Mouse (Mus musculus): ENCODE measurements around the gene Arhgap31. TPM values are rescaled to one million over a fixed set of nuclear protein-coding genes. Genes with fewer than 3 reads are reported as not detected.

The Arhgap31 gene
- polyA plus RNA-seq, 1 experiment from 2014 or later, result 10.1 TPM

DNA sequence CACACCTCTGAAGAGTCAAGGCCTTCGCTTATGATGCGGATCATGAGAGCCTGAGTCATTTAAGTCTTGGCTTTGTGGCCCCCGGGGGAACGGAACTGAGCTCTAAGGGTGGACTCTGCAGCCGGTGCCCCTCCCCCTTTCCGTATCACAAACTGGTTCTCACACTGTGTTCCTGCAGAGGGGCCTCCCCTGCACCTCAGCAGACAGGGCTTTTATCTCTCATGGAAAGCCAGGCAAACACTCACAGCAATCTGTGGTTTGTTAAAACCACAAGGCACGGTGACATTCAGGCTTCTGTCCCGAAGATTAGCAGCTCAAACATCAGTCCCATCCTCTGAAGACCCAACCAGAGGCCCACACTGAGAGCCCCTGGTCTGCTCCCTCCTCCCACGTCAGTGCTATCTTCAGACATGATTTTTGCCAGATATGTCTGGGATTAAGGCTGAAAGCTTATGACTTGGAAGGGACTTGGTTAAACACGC, 59.6 kb downstream of the Arhgap31 start:
- WGBS, result 61% methylated on average over 10 of the region's 10 CpGs
- Histone ChIP-seq H3K9ac (no peak overlapping the region), H3K9me3 (no peaks in the 10 kb centered on the region), H3K4me3 (no peak overlapping the region), H3K27ac (no peak overlapping the region), H3K4me1 (peaks cover 6% of the 10 kb centered on the region), H3K36me3 (no peaks in the 10 kb centered on the region), H3K4me2 (replicated peaks) (no peak overlapping the region), H3K27me3 (replicated peaks) (no peaks in the 10 kb centered on the region)
- ATAC-seq (ENCODE audit: low FRiP score, low read depth), result no peak

DNA sequence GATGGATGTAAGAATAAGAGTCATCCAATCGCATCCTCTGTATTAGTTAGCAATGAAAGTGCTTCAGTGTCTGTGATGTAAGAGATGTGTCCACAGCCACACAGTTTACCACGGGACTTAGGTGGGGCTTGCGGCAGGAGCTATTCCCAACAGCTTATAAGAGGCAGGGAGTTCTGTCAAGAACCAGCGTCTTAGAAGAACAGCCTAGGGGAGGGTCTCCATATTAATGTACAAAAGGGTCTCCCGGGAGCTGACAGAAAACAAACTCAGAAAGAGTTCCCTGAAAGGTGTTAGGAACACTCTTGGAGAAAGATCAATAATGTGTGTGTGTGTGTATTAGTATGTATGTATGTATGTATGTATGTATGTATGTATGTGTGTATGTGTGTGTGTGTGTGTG, 60.4 kb downstream of the Arhgap31 start:
- ATAC-seq (ENCODE audit: low FRiP score, low read depth), result no peak
- Histone ChIP-seq H3K9me3 (no peaks in the 10 kb centered on the region), H3K4me2 (replicated peaks) (no peak overlapping the region), H3K4me3 (no peak overlapping the region), H3K9ac (no peak overlapping the region), H3K36me3 (no peaks in the 10 kb centered on the region), H3K27ac (no peak overlapping the region), H3K27me3 (replicated peaks) (no peaks in the 10 kb centered on the region), H3K4me1 (peaks cover 6% of the 10 kb centered on the region)
- WGBS, result 86% methylated on average over 5 of the region's 5 CpGs

DNA sequence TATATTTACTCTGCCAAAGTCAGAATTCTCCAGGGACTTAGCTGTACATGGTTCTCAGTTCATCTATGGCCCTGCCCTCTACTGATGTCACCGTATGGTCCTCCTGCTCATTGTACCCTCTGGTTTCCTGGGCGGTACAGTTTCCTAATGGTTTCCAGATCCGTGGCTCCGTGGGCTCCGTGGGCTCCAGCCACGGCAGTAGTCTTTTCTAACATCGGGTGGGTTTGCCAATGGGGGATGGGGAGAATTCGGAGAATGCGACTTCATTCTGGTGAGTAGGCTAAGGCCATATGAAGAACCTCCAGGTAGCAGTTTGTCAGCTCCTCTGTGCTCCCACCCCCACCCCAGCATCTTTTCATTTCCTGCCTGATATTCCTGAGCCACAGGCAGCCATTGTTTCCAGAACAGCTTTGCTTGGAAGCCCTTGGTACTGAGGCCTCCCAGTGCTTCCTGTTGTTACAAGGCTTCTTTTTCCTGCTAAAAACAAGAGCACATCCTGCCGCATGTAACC, 61.3 kb downstream of the Arhgap31 start:
- H3K27ac ChIP-seq, result no peak overlapping the region
- WGBS, result 86% methylated on average over 10 of the region's 10 CpGs
- H3K9me3 ChIP-seq, result no peaks in the 10 kb centered on the region
- no peak for ATAC-seq (ENCODE audit: low FRiP score, low read depth)
- no peak overlapping the region for H3K4me3 ChIP-seq
- H3K9ac ChIP-seq, result no peak overlapping the region
- H3K27me3 ChIP-seq (replicated peaks), result no peaks in the 10 kb centered on the region
- H3K4me2 ChIP-seq (replicated peaks), result no peak overlapping the region
- peaks cover 6% of the 10 kb centered on the region for H3K4me1 ChIP-seq
- H3K36me3 ChIP-seq, result no peaks in the 10 kb centered on the region

DNA sequence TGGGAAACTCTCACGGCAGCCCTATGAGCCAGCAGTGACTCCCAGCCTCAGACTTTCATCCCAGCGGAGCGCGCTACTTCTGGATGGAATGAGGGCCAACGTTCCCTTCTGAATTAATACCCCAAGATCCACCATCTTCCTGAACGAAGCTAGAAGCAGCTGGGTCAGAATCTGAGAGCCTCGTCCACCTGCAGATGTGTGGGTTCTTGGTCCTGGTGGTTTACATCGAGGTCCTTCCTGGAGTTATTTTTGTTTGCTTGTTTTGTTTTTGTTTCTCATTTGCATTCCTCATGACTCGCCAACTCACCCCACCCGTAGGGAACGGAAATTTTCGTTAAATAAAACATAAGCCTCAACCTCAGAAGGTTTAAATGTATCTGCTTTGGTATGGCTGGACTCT, 61.8 kb downstream of the Arhgap31 start:
- H3K4me2 ChIP-seq (replicated peaks), result no peak overlapping the region
- H3K36me3 ChIP-seq, result no peaks in the 10 kb centered on the region
- WGBS, result 94% methylated on average over 12 of the region's 12 CpGs
- no peaks in the 10 kb centered on the region for H3K27me3 ChIP-seq (replicated peaks)
- peaks cover 6% of the 10 kb centered on the region for H3K4me1 ChIP-seq
- no peak overlapping the region for H3K27ac ChIP-seq
- no peak for ATAC-seq (ENCODE audit: low FRiP score, low read depth)
- no peak overlapping the region for H3K4me3 ChIP-seq
- no peaks in the 10 kb centered on the region for H3K9me3 ChIP-seq
- H3K9ac ChIP-seq, result no peak overlapping the region

DNA sequence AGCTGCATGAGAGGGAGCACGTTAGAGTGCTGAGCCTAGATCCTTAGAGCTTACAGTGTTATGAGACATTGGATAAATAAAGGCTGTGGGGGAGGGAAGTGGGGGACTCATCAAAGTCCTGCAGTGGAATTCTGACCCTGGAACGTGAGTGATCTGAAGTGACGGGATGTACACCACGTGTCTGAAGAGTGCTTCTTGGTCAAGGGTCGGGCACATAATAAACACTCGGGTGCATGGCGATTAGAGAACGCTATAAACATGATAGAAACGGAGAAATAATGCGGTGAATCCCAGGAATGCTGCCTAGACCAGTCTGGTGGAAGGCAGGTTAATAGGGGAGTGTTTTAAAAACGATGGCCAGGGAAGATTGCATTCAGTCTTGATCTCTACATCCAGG, 63.6 kb downstream of the Arhgap31 start:
- ATAC-seq (ENCODE audit: low FRiP score, low read depth), result no peak
- WGBS, result 79% methylated on average over 11 of the region's 11 CpGs

DNA sequence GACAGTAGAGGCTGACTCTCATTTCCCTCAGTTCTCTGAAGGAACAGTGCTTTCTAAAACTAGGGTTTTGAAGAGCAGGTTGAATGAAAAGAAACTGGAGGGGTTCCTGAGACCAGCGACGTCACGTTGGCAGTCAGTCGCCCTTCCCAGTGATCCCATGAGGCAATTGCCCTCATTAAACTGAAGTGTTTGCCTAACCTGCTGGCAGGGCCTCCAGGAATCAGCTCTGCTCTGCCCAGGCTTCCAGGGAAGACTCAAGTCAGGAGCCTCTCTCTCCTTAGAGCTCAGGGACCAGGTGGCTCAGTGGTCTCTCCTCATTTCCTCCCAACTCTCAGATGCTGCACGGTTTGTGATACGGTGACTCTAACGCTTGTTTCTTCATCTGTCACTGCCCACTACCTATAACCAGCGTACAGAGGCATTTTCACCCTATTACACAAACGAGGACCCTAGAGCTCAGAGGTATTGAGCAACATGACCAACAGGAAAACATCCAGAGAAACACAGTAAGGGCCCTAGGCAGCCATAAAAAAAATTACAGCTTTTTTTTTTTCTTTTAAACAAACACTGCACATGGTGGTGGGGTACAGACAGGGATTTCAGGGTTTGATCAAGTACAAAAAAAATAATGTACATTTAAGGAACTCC, 64.2 kb downstream of the Arhgap31 start:
- H3K27ac ChIP-seq, result no peak overlapping the region

More for the DNA sequence above, 63.6 kb downstream of the Arhgap31 start:
- Histone ChIP-seq H3K36me3 (no peaks in the 10 kb centered on the region), H3K27me3 (replicated peaks) (no peaks in the 10 kb centered on the region), H3K4me3 (no peak overlapping the region), H3K4me2 (replicated peaks) (no peak overlapping the region), H3K9me3 (no peaks in the 10 kb centered on the region), H3K27ac (no peak overlapping the region), H3K4me1 (peaks cover 6% of the 10 kb centered on the region), H3K9ac (no peak overlapping the region)

GRCm38 (mm10) chr16:38648155-38648554, 64.9 kb downstream of the Arhgap31 start:
- Histone ChIP-seq H3K9ac (no peak overlapping the region), H3K9me3 (no peaks in the 10 kb centered on the region), H3K36me3 (no peaks in the 10 kb centered on the region), H3K27me3 (replicated peaks) (no peaks in the 10 kb centered on the region), H3K27ac (no peak overlapping the region), H3K4me1 (no peaks in the 10 kb centered on the region), H3K4me2 (replicated peaks) (no peak overlapping the region), H3K4me3 (no peak overlapping the region)
- no peak for ATAC-seq (ENCODE audit: low FRiP score, low read depth)
- 91% methylated on average over 5 of the region's 5 CpGs for WGBS

More for the DNA sequence above, 64.2 kb downstream of the Arhgap31 start:
- Histone ChIP-seq H3K36me3 (no peaks in the 10 kb centered on the region), H3K4me1 (peaks cover 6% of the 10 kb centered on the region), H3K4me3 (no peak overlapping the region), H3K9me3 (no peaks in the 10 kb centered on the region), H3K4me2 (replicated peaks) (no peak overlapping the region), H3K9ac (no peak overlapping the region), H3K27me3 (replicated peaks) (no peaks in the 10 kb centered on the region)
- 80% methylated on average over 9 of the region's 9 CpGs for WGBS
- ATAC-seq (ENCODE audit: low FRiP score, low read depth), result no peak

- Histone ChIP-seq H3K4me1 (no peaks in the 10 kb centered on the region), H3K27me3 (replicated peaks) (no peaks in the 10 kb centered on the region), H3K4me2 (replicated peaks) (no peak overlapping the region), H3K9me3 (no peaks in the 10 kb centered on the region), H3K27ac (no peak overlapping the region), H3K4me3 (no peak overlapping the region), H3K36me3 (no peaks in the 10 kb centered on the region), H3K9ac (no peak overlapping the region)
- 71% methylated on average over 2 of the region's 2 CpGs for WGBS
- ATAC-seq (ENCODE audit: low FRiP score, low read depth), result no peak
Observed at GRCm38 (mm10) chr16:38644455-38644854, 68.6 kb downstream of the Arhgap31 start.

GRCm38 (mm10) chr16:38637085-38637484, 76.0 kb downstream of the Arhgap31 start:
- Histone ChIP-seq H3K9ac (no peak overlapping the region), H3K4me3 (no peak overlapping the region), H3K4me1 (no peaks in the 10 kb centered on the region), H3K27ac (no peak overlapping the region), H3K36me3 (no peaks in the 10 kb centered on the region), H3K4me2 (replicated peaks) (no peak overlapping the region), H3K27me3 (replicated peaks) (no peaks in the 10 kb centered on the region), H3K9me3 (no peaks in the 10 kb centered on the region)
- WGBS, result 79% methylated on average over 10 of the region's 10 CpGs
- ATAC-seq (ENCODE audit: low FRiP score, low read depth), result no peak

- Histone ChIP-seq H3K27me3 (replicated peaks) (no peaks in the 10 kb centered on the region), H3K36me3 (no peaks in the 10 kb centered on the region), H3K9me3 (no peaks in the 10 kb centered on the region), H3K4me2 (replicated peaks) (no peak overlapping the region), H3K4me3 (no peak overlapping the region), H3K9ac (no peak overlapping the region), H3K27ac (no peak overlapping the region), H3K4me1 (no peaks in the 10 kb centered on the region)
- no peak for ATAC-seq (ENCODE audit: low FRiP score, low read depth)
- 68% methylated on average over 9 of the region's 9 CpGs for WGBS
Observed at GRCm38 (mm10) chr16:38636682-38637081, 76.4 kb downstream of the Arhgap31 start.

GRCm38 (mm10) chr16:38635833-38636390, 77.2 kb downstream of the Arhgap31 start:
- no peaks in the 10 kb centered on the region for H3K27me3 ChIP-seq (replicated peaks)
- H3K4me1 ChIP-seq, result no peaks in the 10 kb centered on the region
- H3K4me3 ChIP-seq, result no peak overlapping the region
- 85% methylated on average over 8 of the region's 8 CpGs for WGBS
- no peaks in the 10 kb centered on the region for H3K9me3 ChIP-seq
- no peak for ATAC-seq (ENCODE audit: low FRiP score, low read depth)
- no peak overlapping the region for H3K27ac ChIP-seq
- no peaks in the 10 kb centered on the region for H3K36me3 ChIP-seq
- no peak overlapping the region for H3K4me2 ChIP-seq (replicated peaks)
- no peak overlapping the region for H3K9ac ChIP-seq

DNA sequence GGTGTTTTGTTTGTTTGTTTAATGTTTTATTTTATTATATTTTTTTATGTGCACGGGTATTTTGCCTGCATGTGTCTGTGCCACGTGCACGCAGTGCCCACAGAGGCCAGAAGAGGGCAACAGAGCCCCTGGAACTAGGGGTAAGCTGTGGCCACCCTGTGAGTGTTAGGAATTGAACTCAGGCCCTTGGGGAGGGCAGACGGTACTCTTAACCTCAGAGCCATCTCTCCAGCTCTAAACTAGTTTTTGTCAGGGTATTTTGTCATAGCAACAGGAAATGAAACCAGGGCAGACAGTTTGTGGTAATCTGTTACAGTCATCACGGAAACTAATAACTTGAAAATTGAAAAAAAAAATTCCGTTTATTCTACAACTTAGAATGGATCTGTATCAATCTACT, 80.9 kb downstream of the Arhgap31 start:
- Histone ChIP-seq H3K4me2 (replicated peaks) (no peak overlapping the region), H3K9ac (no peak overlapping the region), H3K36me3 (no peaks in the 10 kb centered on the region), H3K4me3 (no peak overlapping the region), H3K4me1 (no peaks in the 10 kb centered on the region), H3K27me3 (replicated peaks) (no peaks in the 10 kb centered on the region), H3K27ac (no peak overlapping the region), H3K9me3 (no peaks in the 10 kb centered on the region)
- no peak for ATAC-seq (ENCODE audit: low FRiP score, low read depth)
- 60% methylated on average over 6 of the region's 6 CpGs for WGBS
